Mouse (Mus musculus) heart, postnatal 0 days (tissue): Measurements from ENCODE around the gene Rnf167.

Experiments
- CTCF ChIP-seq: IDR thresholded peaks from 2 replicates; pipeline ENCODE4 v1.5.1; 2016; ENCODE audit warnings: antibody characterized with exemption, control low read depth, low read depth
- EP300 ChIP-seq: IDR thresholded peaks from 2 replicates; pipeline ENCODE4 v1.6.1; 2016; ENCODE audit warnings: antibody characterized with exemption, low read depth

DNA sequence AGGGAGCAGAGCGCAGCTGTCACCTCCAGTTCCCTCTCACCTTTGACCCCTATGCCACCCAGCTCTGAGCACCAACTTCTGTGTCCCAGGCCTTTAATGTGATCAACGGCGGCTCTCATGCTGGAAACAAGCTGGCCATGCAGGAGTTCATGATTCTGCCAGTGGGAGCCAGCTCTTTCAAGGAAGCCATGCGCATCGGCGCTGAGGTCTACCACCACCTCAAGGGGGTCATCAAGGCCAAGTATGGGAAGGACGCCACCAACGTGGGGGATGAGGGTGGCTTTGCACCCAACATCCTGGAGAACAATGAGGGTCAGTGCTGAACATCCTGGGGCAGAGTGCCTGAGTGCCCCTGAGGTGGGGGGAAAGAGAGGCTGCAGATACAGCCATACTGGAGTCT, 13.5 kb downstream of the Rnf167 start:
- no peak for TF ChIP-seq CTCF
- no peak for TF ChIP-seq EP300
